In genomic region chr4:133185893-133186292, GRCm38 (mm10) we compare ENCODE assay signal across 11 mouse cellular contexts. TPM values are rescaled to one million over a fixed set of nuclear protein-coding genes. Genes with fewer than 3 reads are reported as not detected.
DNase-seq lines count a peak whose midpoint lies in the region; ATAC-seq and TF ChIP-seq lines count a peak whose summit lies in the region.
"Had no signal": no experiment of that assay in that cellular context is flagged by ENCODE, and none has a peak within 500 bp of the region (broad histone marks: within the 10 kb centered on the region; RNA-seq: fewer than 3 reads in every experiment).

No protein-coding gene starts in this region.

- no peak for TF ChIP-seq POLR2A in heart, adult 2 months (IDR thresholded peaks at IDR 0.05; ENCODE audit: insufficient read depth, low read depth, low read length)
- TF ChIP-seq POLR2A in embryonic fibroblast, embryonic 13.5 days (IDR thresholded peaks at IDR 0.05; ENCODE audit: low read depth, low read length): no peak
- TF ChIP-seq POLR2A in myocyte (IDR thresholded peaks at IDR 0.05; ENCODE audit: insufficient read length, low read depth): no peak

- TF ChIP-seq CTCF in heart, adult 2 months (IDR thresholded peaks at IDR 0.05): no peak
- no peak for TF ChIP-seq CTCF in liver, postnatal 0 days (IDR thresholded peaks at IDR 0.05; ENCODE audit: low read depth)
- TF ChIP-seq CTCF in embryonic fibroblast, embryonic 13.5 days (IDR thresholded peaks at IDR 0.05; ENCODE audit: borderline replicate concordance, insufficient read depth, low read length): no peak

- H3K4me3 ChIP-seq in heart, adult 2 months: no peak overlapping the region
- no peak overlapping the region for H3K4me3 ChIP-seq in liver, postnatal 0 days (ENCODE audit: low read depth, low read length)
- H3K4me3 ChIP-seq in liver, embryonic 11.5 days (ENCODE audit: low read depth, low read length): no peak overlapping the region
- H3K4me3 ChIP-seq in embryonic fibroblast, embryonic 13.5 days (ENCODE audit: insufficient read depth, low read length): no peak overlapping the region
- H3K4me3 ChIP-seq in myocyte: no peak overlapping the region
- H3K4me3 ChIP-seq: left cerebral cortex, adult 2 months had no signal

- no peak for DNase-seq in heart, adult 2 months
- DNase-seq in heart, adult 9 months (ENCODE audit: low spot score in 2 of 2): no peak
- DNase-seq in liver, postnatal 0 days: no peak
- no peak for DNase-seq in liver, embryonic 11.5 days (ENCODE audit: low spot score)
- no peak for DNase-seq in urinary bladder, adult 2 months (ENCODE audit: low spot score)
- no peak for DNase-seq in frontal cortex, postnatal 10 days (ENCODE audit: low spot score in 2 of 2)
- DNase-seq: cerebellum, adult 11 months had no signal

- no peaks in the 10 kb centered on the region for H3K27me3 ChIP-seq in heart, adult 2 months (ENCODE audit: control insufficient read depth, insufficient read depth, low read length)
- H3K27me3 ChIP-seq in liver, postnatal 0 days (ENCODE audit: insufficient read depth, low read length): no peaks in the 10 kb centered on the region
- no peaks in the 10 kb centered on the region for H3K27me3 ChIP-seq in liver, embryonic 11.5 days (replicated peaks; ENCODE audit: control insufficient read depth, insufficient read depth, low read length)
- no peaks in the 10 kb centered on the region for H3K27me3 ChIP-seq in myocyte (ENCODE audit: control insufficient read depth, insufficient read depth, insufficient read length)

- peaks cover 4% of the 10 kb centered on the region for H3K79me2 ChIP-seq in heart, adult 2 months (replicated peaks; ENCODE audit: control insufficient read depth, insufficient read depth, low read length)
- peaks cover 56% of the 10 kb centered on the region for H3K79me2 ChIP-seq in myocyte (ENCODE audit: control insufficient read depth, insufficient read depth)

- TF ChIP-seq EP300 in heart, adult 2 months (IDR thresholded peaks at IDR 0.05; ENCODE audit: insufficient read depth, low read depth, low read length): no peak
- no peak for TF ChIP-seq EP300 in liver, postnatal 0 days (IDR thresholded peaks at IDR 0.05; ENCODE audit: low read depth)

- no peak for ATAC-seq in liver, postnatal 0 days
- ATAC-seq in liver, embryonic 11.5 days (replicated peaks; ENCODE audit: low FRiP score): no peak

- no peak overlapping the region for H3K4me2 ChIP-seq in liver, postnatal 0 days (ENCODE audit: low read depth, low read length)
- H3K4me2 ChIP-seq in liver, embryonic 11.5 days: no peak overlapping the region
- peak overlapping the region; percentile 60 for H3K4me2 ChIP-seq in myocyte (ENCODE audit: low read depth)

- no peaks in the 10 kb centered on the region for H3K9me3 ChIP-seq in liver, postnatal 0 days (ENCODE audit: low read length)
- no peaks in the 10 kb centered on the region for H3K9me3 ChIP-seq in liver, embryonic 11.5 days (ENCODE audit: control insufficient read depth, low read length)

- WGBS in heart, adult 2 months: 68% methylated on average over 8 of the region's 8 CpGs
- WGBS in liver, postnatal 0 days (ENCODE audit: insufficient replicate concordance): 74% methylated on average over 8 of the region's 8 CpGs
- WGBS in liver, embryonic 11.5 days: 89% methylated on average over 8 of the region's 8 CpGs

- no peak overlapping the region for H3K9ac ChIP-seq in heart, adult 2 months (ENCODE audit: low read depth, low read length)
- no peak overlapping the region for H3K9ac ChIP-seq in liver, postnatal 0 days (replicated peaks)
- H3K9ac ChIP-seq in liver, embryonic 11.5 days (ENCODE audit: low read depth, low read length): no peak overlapping the region

- peaks cover 16% of the 10 kb centered on the region for H3K4me1 ChIP-seq in heart, adult 2 months (ENCODE audit: control insufficient read depth, insufficient read depth, low read length)
- H3K4me1 ChIP-seq in liver, postnatal 0 days (ENCODE audit: insufficient read depth): peaks cover 15% of the 10 kb centered on the region
- H3K4me1 ChIP-seq in liver, embryonic 11.5 days (replicated peaks; ENCODE audit: control insufficient read depth, insufficient read depth, low read length): peaks cover 14% of the 10 kb centered on the region; the same call in 1 of the 2 replicates
- peaks cover 25% of the 10 kb centered on the region for H3K4me1 ChIP-seq in embryonic fibroblast, embryonic 13.5 days (ENCODE audit: control insufficient read depth, insufficient read depth, low read length)

- intact Hi-C loops in heart, adult 2 months (cut with DNase I): no loop called here

- peaks cover 29% of the 10 kb centered on the region for H3K36me3 ChIP-seq in heart, adult 2 months (ENCODE audit: control insufficient read depth, insufficient read depth, low read length)
- H3K36me3 ChIP-seq in liver, postnatal 0 days (replicated peaks; ENCODE audit: insufficient read depth, low read length): peaks cover 72% of the 10 kb centered on the region
- H3K36me3 ChIP-seq in liver, embryonic 11.5 days (ENCODE audit: control insufficient read depth, insufficient read depth, low read length): peaks cover 40% of the 10 kb centered on the region
- H3K36me3 ChIP-seq in myocyte (ENCODE audit: control insufficient read depth, insufficient read depth): peaks cover 52% of the 10 kb centered on the region

- H3K27ac ChIP-seq in heart, adult 2 months: peak overlapping the region; percentile 57
- H3K27ac ChIP-seq in liver, postnatal 0 days (ENCODE audit: low read depth): 0 out of 2 replicates have a peak overlapping the region, but pooled peaks have one; percentile 34
- H3K27ac ChIP-seq in liver, embryonic 11.5 days (ENCODE audit: low read depth, low read length): no peak overlapping the region
- peak overlapping the region; percentile 87 for H3K27ac ChIP-seq in embryonic fibroblast, embryonic 13.5 days (ENCODE audit: insufficient read depth, low read length)
- H3K27ac ChIP-seq: left cerebral cortex, adult 2 months had no signal

- H3ac ChIP-seq in myocyte (ENCODE audit: control insufficient read depth, insufficient read length): no peak overlapping the region

TF ChIP-seq in myocyte, 11 proteins besides CTCF, POLR2A, EP300 and RAD21:
- TF ChIP-seq MYOD1 (IDR thresholded peaks at IDR 0.05; ENCODE audit: control insufficient read depth in 1 of 3, insufficient read length in 2 of 3, low read depth in 2 of 3) (no peak), REST (IDR thresholded peaks at IDR 0.05; ENCODE audit: insufficient read depth, insufficient read length) (no peak), TCF12 (IDR thresholded peaks at IDR 0.05; ENCODE audit: insufficient read depth, poor library complexity, severe bottlenecking) (no peak), SRF (IDR thresholded peaks at IDR 0.05; ENCODE audit: control insufficient read depth, insufficient read length, low read depth) (no peak), USF1 (IDR thresholded peaks at IDR 0.05; ENCODE audit: low read depth) (no peak), MAX (IDR thresholded peaks at IDR 0.05; ENCODE audit: low read depth) (no peak)

RNA-seq across cellular contexts. Expression of gene Cd164l2, which starts 26.0 kb away (rescaled TPM):
- total RNA-seq in heart, adult 2 months (2021): not detected
- polyA plus RNA-seq in heart, adult 2 months (2012; rRNA removed): 0.53 and 0.66 TPM in 2 replicates
- 0.25 and 0.39 TPM in 2 replicates for polyA plus RNA-seq in liver, postnatal 0 days (2015; fragmentation: Nextera tagmentation; extraction: Ambion mirVana)
- 0.70 and 0.77 TPM in 2 replicates for polyA plus RNA-seq in liver, embryonic 11.5 days (2014; fragmentation: Nextera tagmentation; extraction: Ambion mirVana)
- polyA plus RNA-seq in embryonic fibroblast, embryonic 13.5 days (2011; ENCODE audit: insufficient read length, low read depth, missing spikeins): not detected in 2 replicates
- polyA plus RNA-seq in myocyte (2012; fragmentation: generic; extraction: Trizol): 0.22 TPM
- 1.5 and 2.1 TPM in 2 replicates for polyA plus RNA-seq in urinary bladder, adult 2 months (2012; rRNA removed)
- total RNA-seq: hematopoietic stem cell, adult 5-6 weeks had no signal

RNA-seq across cellular contexts. Expression of gene Gpr3, which starts 26.4 kb away (rescaled TPM):
- total RNA-seq in heart, adult 2 months (2021): under 1 TPM in 1 of 2 experiments, not detected in 1; 0.11 TPM
- 0.15 and 0.37 TPM in 2 replicates for polyA plus RNA-seq in heart, adult 2 months (2012; rRNA removed)
- not detected in 2 replicates for polyA plus RNA-seq in liver, postnatal 0 days (2015; fragmentation: Nextera tagmentation; extraction: Ambion mirVana)
- polyA plus RNA-seq in liver, embryonic 11.5 days (2014; fragmentation: Nextera tagmentation; extraction: Ambion mirVana): 0.17 TPM in 1 of 2 replicates, not detected in the other
- 0.20 TPM in 1 of 2 replicates, not detected in the other for polyA plus RNA-seq in embryonic fibroblast, embryonic 13.5 days (2011; ENCODE audit: insufficient read length, low read depth, missing spikeins)
- polyA plus RNA-seq in myocyte (2012; fragmentation: generic; extraction: Trizol): 0.40 TPM
- 0.15 and 0.36 TPM in 2 replicates for polyA plus RNA-seq in urinary bladder, adult 2 months (2012; rRNA removed)

RNA-seq across cellular contexts. Expression of gene Map3k6, which starts 54.7 kb away (rescaled TPM):
- total RNA-seq in heart, adult 2 months (2021): 10 to 100 TPM; 16.3 to 27.3 TPM
- polyA plus RNA-seq in heart, adult 2 months (2012; rRNA removed): 12.0 and 15.7 TPM in 2 replicates
- polyA plus RNA-seq in liver, postnatal 0 days (2015; fragmentation: Nextera tagmentation; extraction: Ambion mirVana): 1.2 and 1.3 TPM in 2 replicates
- 2.2 and 3.5 TPM in 2 replicates for polyA plus RNA-seq in liver, embryonic 11.5 days (2014; fragmentation: Nextera tagmentation; extraction: Ambion mirVana)
- 4.5 and 7.3 TPM in 2 replicates for polyA plus RNA-seq in embryonic fibroblast, embryonic 13.5 days (2011; ENCODE audit: insufficient read length, low read depth, missing spikeins)
- polyA plus RNA-seq in myocyte (2012; fragmentation: generic; extraction: Trizol): 4.6 TPM
- polyA plus RNA-seq in urinary bladder, adult 2 months (2012; rRNA removed): 23.8 and 24.2 TPM in 2 replicates

RNA-seq across cellular contexts. Expression of gene Wasf2, which starts 55.6 kb away (rescaled TPM):
- 10 to 100 TPM; 77.5 to 83.8 TPM for total RNA-seq in heart, adult 2 months (2021)
- polyA plus RNA-seq in heart, adult 2 months (2012; rRNA removed): 34.6 and 39.7 TPM in 2 replicates
- 35.8 and 43.1 TPM in 2 replicates for polyA plus RNA-seq in liver, postnatal 0 days (2015; fragmentation: Nextera tagmentation; extraction: Ambion mirVana)
- 32.1 and 42.2 TPM in 2 replicates for polyA plus RNA-seq in liver, embryonic 11.5 days (2014; fragmentation: Nextera tagmentation; extraction: Ambion mirVana)
- 101 and 107 TPM in 2 replicates for polyA plus RNA-seq in embryonic fibroblast, embryonic 13.5 days (2011; ENCODE audit: insufficient read length, low read depth, missing spikeins)
- 62.0 TPM for polyA plus RNA-seq in myocyte (2012; fragmentation: generic; extraction: Trizol)
- polyA plus RNA-seq in urinary bladder, adult 2 months (2012; rRNA removed): 44.4 and 59.3 TPM in 2 replicates
